Mouse (Mus musculus): Measurements from ENCODE around the gene Kif2c. TPM values are rescaled to one million over a fixed set of nuclear protein-coding genes. Genes with fewer than 3 reads are reported as not detected.
"Not testable (repeated sequence)": the region's sequence is repeated elsewhere in the genome, so short reads cannot be mapped to it uniquely, and the experiment has no call there.

Gene Kif2c
- polyA plus RNA-seq, 1 experiment from 2014 or later, result 16.0 TPM

DNA sequence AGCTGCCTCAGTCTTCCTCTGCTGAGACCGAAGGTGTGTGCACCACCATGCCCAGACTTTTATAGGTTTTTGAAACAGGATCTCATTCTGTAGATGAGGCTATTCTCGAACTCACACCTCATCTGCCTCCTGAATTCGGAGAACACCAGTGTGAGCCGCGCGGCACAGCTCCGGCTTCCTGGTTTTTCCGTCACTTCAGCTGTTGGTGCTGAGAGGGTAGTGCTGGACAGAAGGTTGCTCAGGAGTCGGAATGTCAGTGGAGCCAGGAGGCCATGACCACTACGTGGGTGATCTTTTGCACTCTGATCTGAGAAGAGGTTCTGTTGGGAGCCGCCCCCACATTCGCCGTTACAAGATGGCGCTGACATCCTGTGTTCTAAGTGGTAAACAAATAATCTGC is 9.4 kb upstream of the Kif2c start:
- ATAC-seq (ENCODE audit: low FRiP score, low TSS enrichment) (no peak), DNase-seq (no peak)
- Histone ChIP-seq H3K36me3 (ENCODE audit: control insufficient read depth, insufficient read depth, low read length) (no peaks in the 10 kb centered on the region), H3K4me3 (replicated peaks; ENCODE audit: low read depth, low read length) (no peak overlapping the region), H3K9me3 (ENCODE audit: control insufficient read depth, low read length) (no peaks in the 10 kb centered on the region), H3K9ac (replicated peaks; ENCODE audit: low read length) (no peak overlapping the region), H3K4me1 (ENCODE audit: control insufficient read depth, insufficient read depth, low read length) (no peaks in the 10 kb centered on the region), H3K27me3 (ENCODE audit: control insufficient read depth, insufficient read depth, low read length) (no peaks in the 10 kb centered on the region), H3K27ac (replicated peaks; ENCODE audit: low read depth, low read length) (no peak overlapping the region), H3K4me2 (ENCODE audit: low read length) (no peak overlapping the region)
- WGBS, result 95% methylated on average over 14 of the region's 14 CpGs

DNA sequence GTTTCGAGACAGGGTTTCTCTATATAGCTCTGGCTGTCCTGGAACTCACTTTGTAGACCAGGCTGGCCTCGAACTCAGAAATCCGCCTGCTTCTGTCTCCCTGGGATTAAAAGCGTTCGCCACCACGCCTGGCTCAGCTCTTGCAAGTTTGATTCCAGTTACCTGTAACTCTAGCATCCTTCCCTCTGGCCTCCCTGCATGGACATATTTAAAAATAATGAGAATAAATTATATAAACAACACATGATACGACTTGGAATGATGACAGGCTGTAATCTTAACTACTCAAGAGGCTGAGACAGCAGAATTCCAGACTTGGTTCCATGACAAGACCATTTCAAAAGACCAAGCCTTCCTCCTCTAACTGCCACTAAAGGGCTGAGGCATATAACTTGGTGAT is 8.2 kb upstream of the Kif2c start:
- peak overlapping the region; percentile 62; the same call in 1 of the 2 replicates for H3K27ac ChIP-seq (replicated peaks; ENCODE audit: low read depth, low read length)
- no peaks in the 10 kb centered on the region for H3K9me3 ChIP-seq (ENCODE audit: control insufficient read depth, low read length)
- ATAC-seq (ENCODE audit: low FRiP score, low TSS enrichment), result no peak
- H3K4me2 ChIP-seq (ENCODE audit: low read length), result no peak overlapping the region
- no peaks in the 10 kb centered on the region for H3K36me3 ChIP-seq (ENCODE audit: control insufficient read depth, insufficient read depth, low read length)
- DNase-seq, result no peak
- no peaks in the 10 kb centered on the region for H3K4me1 ChIP-seq (ENCODE audit: control insufficient read depth, insufficient read depth, low read length)
- no peaks in the 10 kb centered on the region for H3K27me3 ChIP-seq (ENCODE audit: control insufficient read depth, insufficient read depth, low read length)
- H3K4me3 ChIP-seq (replicated peaks; ENCODE audit: low read depth, low read length), result no peak overlapping the region
- H3K9ac ChIP-seq (replicated peaks; ENCODE audit: low read length), result 0 out of 2 replicates have a peak overlapping the region, but pooled peaks have one; percentile 6
- WGBS, result 69% methylated on average over 7 of the region's 7 CpGs

DNA sequence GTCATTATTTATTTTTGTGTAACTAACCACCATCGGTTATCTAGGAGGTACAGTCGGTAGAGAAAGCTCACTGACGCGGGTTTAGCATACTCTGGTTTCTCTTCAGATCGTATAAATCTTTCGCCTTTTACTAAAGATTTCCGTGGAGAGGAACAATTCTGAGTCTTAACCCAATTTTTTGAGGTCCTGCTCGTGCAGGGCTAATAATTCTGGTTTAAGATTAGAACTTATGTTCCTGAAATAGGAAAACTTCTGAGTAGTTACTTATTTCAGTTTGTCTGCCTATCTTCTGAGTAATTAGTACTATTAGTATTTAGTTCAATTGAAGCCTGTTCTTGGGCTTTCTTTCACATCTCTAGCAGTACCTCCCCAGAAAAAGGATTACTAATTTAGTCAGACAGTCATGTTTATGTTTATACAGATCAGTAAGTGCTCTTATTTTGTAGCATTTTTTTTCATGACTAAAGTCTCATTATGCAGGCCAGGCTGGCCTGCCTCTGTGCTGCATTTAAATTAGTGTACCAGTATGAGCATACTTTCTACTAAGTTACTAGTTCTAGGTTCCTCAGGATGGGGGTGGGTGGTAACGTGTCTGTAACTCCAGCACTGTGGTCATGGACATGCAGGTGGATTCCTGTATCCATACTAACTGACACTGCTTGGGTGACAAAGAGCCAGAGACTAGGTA is 7.6 kb upstream of the Kif2c start:
- DNase-seq, result peak; percentile 80
- no peaks in the 10 kb centered on the region for H3K9me3 ChIP-seq (ENCODE audit: control insufficient read depth, low read length)
- 0% methylated on average over 9 of the region's 9 CpGs for WGBS

GRCm38 (mm10) chr4:117189382-117189855 is 7.0 kb upstream of the Kif2c start:
- Histone ChIP-seq H3K27ac (replicated peaks; ENCODE audit: low read depth, low read length) (peak overlapping the region; percentile 62), H3K27me3 (ENCODE audit: control insufficient read depth, insufficient read depth, low read length) (no peaks in the 10 kb centered on the region), H3K4me2 (ENCODE audit: low read length) (peak overlapping the region; percentile 45), H3K36me3 (ENCODE audit: control insufficient read depth, insufficient read depth, low read length) (no peaks in the 10 kb centered on the region), H3K9ac (replicated peaks; ENCODE audit: low read length) (peak overlapping the region; percentile 44), H3K4me3 (replicated peaks; ENCODE audit: low read depth, low read length) (peak overlapping the region; percentile 12; the same call in 1 of the 2 replicates), H3K9me3 (ENCODE audit: control insufficient read depth, low read length) (no peaks in the 10 kb centered on the region), H3K4me1 (ENCODE audit: control insufficient read depth, insufficient read depth, low read length) (no peaks in the 10 kb centered on the region)
- peak; percentile 95 for DNase-seq
- under 1% methylated on average over 16 of the region's 16 CpGs for WGBS
- peak; percentile 78; the same call in 1 of the 2 replicates for ATAC-seq (ENCODE audit: low FRiP score, low TSS enrichment)

More for the DNA sequence above, 7.6 kb upstream of the Kif2c start:
- ATAC-seq (ENCODE audit: low FRiP score, low TSS enrichment), result peak; percentile 85; the same call in 1 of the 2 replicates
- Histone ChIP-seq H3K4me3 (replicated peaks; ENCODE audit: low read depth, low read length) (peak overlapping the region; percentile 12; the same call in 1 of the 2 replicates), H3K4me1 (ENCODE audit: control insufficient read depth, insufficient read depth, low read length) (no peaks in the 10 kb centered on the region), H3K27me3 (ENCODE audit: control insufficient read depth, insufficient read depth, low read length) (no peaks in the 10 kb centered on the region), H3K4me2 (ENCODE audit: low read length) (peak overlapping the region; percentile 45), H3K9ac (replicated peaks; ENCODE audit: low read length) (peak overlapping the region; percentile 44), H3K36me3 (ENCODE audit: control insufficient read depth, insufficient read depth, low read length) (no peaks in the 10 kb centered on the region), H3K27ac (replicated peaks; ENCODE audit: low read depth, low read length) (peak overlapping the region; percentile 62)

- Histone ChIP-seq H3K27ac (replicated peaks; ENCODE audit: low read depth, low read length) (0 out of 2 replicates have a peak overlapping the region, but pooled peaks have one; percentile 3), H3K4me3 (replicated peaks; ENCODE audit: low read depth, low read length) (no peak overlapping the region), H3K4me1 (ENCODE audit: control insufficient read depth, insufficient read depth, low read length) (no peaks in the 10 kb centered on the region), H3K9me3 (ENCODE audit: control insufficient read depth, low read length) (no peaks in the 10 kb centered on the region), H3K27me3 (ENCODE audit: control insufficient read depth, insufficient read depth, low read length) (no peaks in the 10 kb centered on the region), H3K36me3 (ENCODE audit: control insufficient read depth, insufficient read depth, low read length) (no peaks in the 10 kb centered on the region), H3K9ac (replicated peaks; ENCODE audit: low read length) (peak overlapping the region; percentile 44; the same call in 1 of the 2 replicates), H3K4me2 (ENCODE audit: low read length) (peak overlapping the region; percentile 45)
- DNase-seq (no peak), ATAC-seq (ENCODE audit: low FRiP score, low TSS enrichment) (no peak)
- 61% methylated on average over 3 of the region's 3 CpGs for WGBS
Observed at GRCm38 (mm10) chr4:117188969-117189368, 6.5 kb upstream of the Kif2c start.

GRCm38 (mm10) chr4:117182759-117183096 is 289 bp upstream of the Kif2c start:
- not testable (repeated sequence) for H3K36me3 ChIP-seq (ENCODE audit: control insufficient read depth, insufficient read depth, low read length); DNase-seq; H3K27me3 ChIP-seq (ENCODE audit: control insufficient read depth, insufficient read depth, low read length); H3K9me3 ChIP-seq (ENCODE audit: control insufficient read depth, low read length)
- Histone ChIP-seq H3K4me2 (ENCODE audit: low read length) (peak overlapping the region; percentile 76), H3K9ac (replicated peaks; ENCODE audit: low read length) (peak overlapping the region; percentile 51; the same call in 1 of the 2 replicates), H3K4me1 (ENCODE audit: control insufficient read depth, insufficient read depth, low read length) (peaks cover 15% of the 10 kb centered on the region), H3K4me3 (replicated peaks; ENCODE audit: low read depth, low read length) (peak overlapping the region; percentile 38), H3K27ac (replicated peaks; ENCODE audit: low read depth, low read length) (0 out of 2 replicates have a peak overlapping the region, but pooled peaks have one; percentile 58)
- peak; percentile 46; the same call in 1 of the 2 replicates for ATAC-seq (ENCODE audit: low FRiP score, low TSS enrichment)
- WGBS, result 15% methylated on average over 9 of the region's 9 CpGs

DNA sequence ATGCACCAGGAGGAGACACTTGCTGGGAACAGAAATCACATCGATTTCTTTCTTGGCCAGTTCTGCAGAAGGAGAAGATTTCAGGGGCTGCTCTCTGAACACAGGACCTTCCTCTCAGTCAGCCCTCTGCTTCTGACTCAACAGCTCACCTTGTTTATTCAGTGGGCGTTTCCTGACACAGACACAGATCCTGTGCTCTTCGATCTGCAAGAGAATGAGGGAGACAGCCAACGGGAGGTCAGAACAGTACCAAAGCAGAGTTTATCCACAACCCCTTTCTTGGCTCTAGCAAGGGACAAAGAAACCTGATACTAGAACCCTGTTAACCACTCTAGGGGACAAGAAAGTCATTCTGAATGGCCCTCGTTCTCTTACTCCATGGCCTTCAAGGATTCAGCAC is 12.5 kb downstream of the Kif2c start:
- DNase-seq (no peak), ATAC-seq (ENCODE audit: low FRiP score, low TSS enrichment) (no peak)
- Histone ChIP-seq H3K4me2 (ENCODE audit: low read length) (no peak overlapping the region), H3K4me3 (replicated peaks; ENCODE audit: low read depth, low read length) (no peak overlapping the region), H3K27me3 (ENCODE audit: control insufficient read depth, insufficient read depth, low read length) (no peaks in the 10 kb centered on the region), H3K9me3 (ENCODE audit: control insufficient read depth, low read length) (no peaks in the 10 kb centered on the region), H3K9ac (replicated peaks; ENCODE audit: low read length) (no peak overlapping the region), H3K36me3 (ENCODE audit: control insufficient read depth, insufficient read depth, low read length) (peaks cover 31% of the 10 kb centered on the region), H3K27ac (replicated peaks; ENCODE audit: low read depth, low read length) (no peak overlapping the region), H3K4me1 (ENCODE audit: control insufficient read depth, insufficient read depth, low read length) (no peaks in the 10 kb centered on the region)
- 94% methylated on average over 5 of the region's 5 CpGs for WGBS

- H3K27ac ChIP-seq (replicated peaks; ENCODE audit: low read depth, low read length), result no peak overlapping the region
- ATAC-seq (ENCODE audit: low FRiP score, low TSS enrichment) (no peak), DNase-seq (peak; percentile 34)
- no peaks in the 10 kb centered on the region for H3K27me3 ChIP-seq (ENCODE audit: control insufficient read depth, insufficient read depth, low read length)
- no peaks in the 10 kb centered on the region for H3K4me1 ChIP-seq (ENCODE audit: control insufficient read depth, insufficient read depth, low read length)
- WGBS, result 75% methylated on average over 4 of the region's 4 CpGs
- H3K4me2 ChIP-seq (ENCODE audit: low read length), result no peak overlapping the region
- H3K9ac ChIP-seq (replicated peaks; ENCODE audit: low read length), result no peak overlapping the region; the same call in 1 of the 2 replicates
- H3K4me3 ChIP-seq (replicated peaks; ENCODE audit: low read depth, low read length), result no peak overlapping the region
- no peaks in the 10 kb centered on the region for H3K9me3 ChIP-seq (ENCODE audit: control insufficient read depth, low read length)
- H3K36me3 ChIP-seq (ENCODE audit: control insufficient read depth, insufficient read depth, low read length), result 0 out of 2 replicates have a peak, but pooled peaks cover 12% of the 10 kb centered on the region
Observed at GRCm38 (mm10) chr4:117161183-117161582, 21.3 kb downstream of the Kif2c start.

- no peak overlapping the region for H3K9ac ChIP-seq (replicated peaks; ENCODE audit: low read length)
- H3K9me3 ChIP-seq (ENCODE audit: control insufficient read depth, low read length), result no peaks in the 10 kb centered on the region
- ATAC-seq (ENCODE audit: low FRiP score, low TSS enrichment) (no peak), DNase-seq (no peak)
- H3K36me3 ChIP-seq (ENCODE audit: control insufficient read depth, insufficient read depth, low read length), result peaks cover 8% of the 10 kb centered on the region; the same call in 1 of the 2 replicates
- no peak overlapping the region for H3K4me2 ChIP-seq (ENCODE audit: low read length)
- H3K4me1 ChIP-seq (ENCODE audit: control insufficient read depth, insufficient read depth, low read length), result 0 out of 2 replicates have a peak, but pooled peaks cover 4% of the 10 kb centered on the region
- H3K27ac ChIP-seq (replicated peaks; ENCODE audit: low read depth, low read length), result no peak overlapping the region
- WGBS, result 89% methylated on average over 10 of the region's 10 CpGs
- H3K4me3 ChIP-seq (replicated peaks; ENCODE audit: low read depth, low read length), result no peak overlapping the region
- H3K27me3 ChIP-seq (ENCODE audit: control insufficient read depth, insufficient read depth, low read length), result no peaks in the 10 kb centered on the region
Observed at GRCm38 (mm10) chr4:117159666-117160065, 22.8 kb downstream of the Kif2c start.
